Mouse (Mus musculus) gastrocnemius, adult 2 months (tissue): Measurements from ENCODE around the gene Galr2. TPM values are rescaled to one million over a fixed set of nuclear protein-coding genes. Genes with fewer than 3 reads are reported as not detected.

Source experiments
- DNase-seq: peaks from one replicate; pipeline ENCODE4 v3.0.0; 2022
- H3K27ac ChIP-seq: fragments of 200-600 bp; 2 replicates; pipeline ENCODE4 v1.8.1; 2022; ENCODE audit warnings: mild to moderate bottlenecking
- H3K4me3 ChIP-seq: fragments of 200-600 bp; 2 replicates; pipeline ENCODE4 v1.8.1; 2022; ENCODE audit warnings: mild to moderate bottlenecking, moderate library complexity
- CTCF ChIP-seq: fragments of 200-600 bp; IDR thresholded peaks from 2 replicates; pipeline ENCODE4 v1.8.1; 2022; ENCODE audit warnings: antibody characterized with exemption, mild to moderate bottlenecking, moderate library complexity
- intact Hi-C: fragments of 180-260 bp; cut with DNase I; formaldehyde crosslinking; loops from one replicate; pipeline ENCODE4 v1.15.1; 2025
- total RNA-seq, 2 experiments: library from RNA; stranded (reverse); gene quantifications; 2 replicates each; pipeline ENCODE4 v1.2.3; 2021

Gene Galr2
- total RNA-seq, 2 experiments from 2014 or later, result 0.33 TPM; not detected in 1

DNA sequence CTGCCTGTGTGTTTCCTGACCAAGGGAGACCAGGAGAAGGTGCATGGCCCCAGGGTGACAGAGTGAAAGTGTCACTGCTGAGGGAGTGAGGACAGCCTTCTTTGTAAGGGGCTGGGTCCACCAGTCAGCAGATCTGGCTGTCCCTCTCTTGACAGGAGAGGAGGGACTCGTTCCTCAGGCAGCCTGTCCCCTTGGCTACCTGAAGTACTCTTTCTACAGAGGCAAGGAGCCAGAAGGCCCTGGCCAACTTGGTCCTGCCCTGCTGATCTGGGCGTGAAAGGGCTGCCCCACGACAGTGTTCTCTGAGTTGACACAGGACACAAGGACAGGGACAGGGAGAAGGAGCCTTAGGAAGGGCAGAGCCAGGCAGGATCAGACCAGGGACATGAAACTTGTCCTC is 16.3 kb downstream of the Galr2 start:
- no peak for TF ChIP-seq CTCF
- peak overlapping the region; percentile 64 for H3K27ac ChIP-seq
- intact Hi-C loops, result no loop called here
- no peak overlapping the region for H3K4me3 ChIP-seq
- peak; percentile 49 for DNase-seq

DNA sequence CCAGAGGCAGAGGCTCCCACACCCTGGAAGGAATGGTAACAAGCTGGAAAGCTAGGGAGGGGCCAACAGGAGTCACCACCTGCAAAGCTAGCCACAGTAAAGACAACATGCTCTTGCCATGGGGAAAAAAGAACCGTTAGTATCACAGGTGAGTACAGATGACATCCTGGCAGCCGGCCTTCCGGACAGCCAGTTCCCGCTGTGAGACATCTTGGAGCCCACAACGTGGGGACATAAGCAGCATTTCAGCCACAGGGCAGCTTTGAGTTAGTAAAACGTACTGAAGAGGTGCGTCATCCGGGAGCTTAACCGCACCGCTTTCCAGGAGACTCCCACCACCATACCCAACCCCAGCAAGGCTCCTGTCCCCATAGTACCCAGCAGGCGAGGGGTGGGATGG is 17.5 kb downstream of the Galr2 start:
- peak; percentile 20 for DNase-seq
- no peak overlapping the region for H3K27ac ChIP-seq
- intact Hi-C loops, result no loop called here
- TF ChIP-seq CTCF, result no peak
- H3K4me3 ChIP-seq, result no peak overlapping the region

DNA sequence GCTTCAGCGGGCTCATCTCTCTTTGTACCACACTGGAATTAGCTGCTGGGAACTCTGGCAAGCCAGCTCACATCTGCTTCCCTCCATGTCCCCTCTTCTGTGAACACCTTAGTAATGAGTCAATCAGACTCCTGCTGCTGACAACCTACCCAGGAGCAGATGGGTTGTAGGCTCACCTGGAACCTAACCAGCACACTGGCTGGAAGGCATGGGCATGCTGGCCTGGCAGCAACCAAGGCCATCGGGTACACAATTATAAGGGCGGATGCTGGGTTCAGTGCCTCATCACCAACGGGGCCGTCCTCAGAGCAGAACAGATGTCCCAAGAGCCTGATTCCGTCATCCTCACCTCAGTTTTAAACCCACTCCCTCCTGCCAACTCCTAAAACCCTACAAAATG is 17.9 kb downstream of the Galr2 start:
- DNase-seq, result peak; percentile 10
- H3K27ac ChIP-seq, result no peak overlapping the region
- H3K4me3 ChIP-seq, result no peak overlapping the region
- intact Hi-C loops, result no loop called here
- TF ChIP-seq CTCF, result no peak

DNA sequence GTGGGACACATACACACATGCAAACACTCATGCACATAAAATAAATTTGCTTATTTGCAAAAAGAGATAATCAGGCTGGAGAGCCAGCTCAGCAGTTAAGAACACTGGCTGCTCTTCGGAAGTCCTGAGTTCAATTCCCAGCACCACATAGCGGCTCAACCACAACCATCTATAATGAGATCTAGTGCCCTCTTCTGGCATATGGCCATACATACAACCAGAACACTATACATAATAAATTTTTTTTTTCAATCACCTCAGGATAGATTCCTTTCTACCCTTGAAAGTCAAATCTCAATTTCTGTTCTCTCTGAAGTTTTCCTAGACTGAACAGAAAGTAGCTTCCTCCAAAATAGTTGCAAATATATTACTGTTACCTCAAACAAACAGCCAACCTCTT is 24.7 kb downstream of the Galr2 start:
- no peak for TF ChIP-seq CTCF
- peak overlapping the region; percentile 79 for H3K4me3 ChIP-seq
- no peak for DNase-seq
- intact Hi-C loops, result no loop called here
- peak overlapping the region; percentile 92; the same call in 1 of the 2 replicates for H3K27ac ChIP-seq

DNA sequence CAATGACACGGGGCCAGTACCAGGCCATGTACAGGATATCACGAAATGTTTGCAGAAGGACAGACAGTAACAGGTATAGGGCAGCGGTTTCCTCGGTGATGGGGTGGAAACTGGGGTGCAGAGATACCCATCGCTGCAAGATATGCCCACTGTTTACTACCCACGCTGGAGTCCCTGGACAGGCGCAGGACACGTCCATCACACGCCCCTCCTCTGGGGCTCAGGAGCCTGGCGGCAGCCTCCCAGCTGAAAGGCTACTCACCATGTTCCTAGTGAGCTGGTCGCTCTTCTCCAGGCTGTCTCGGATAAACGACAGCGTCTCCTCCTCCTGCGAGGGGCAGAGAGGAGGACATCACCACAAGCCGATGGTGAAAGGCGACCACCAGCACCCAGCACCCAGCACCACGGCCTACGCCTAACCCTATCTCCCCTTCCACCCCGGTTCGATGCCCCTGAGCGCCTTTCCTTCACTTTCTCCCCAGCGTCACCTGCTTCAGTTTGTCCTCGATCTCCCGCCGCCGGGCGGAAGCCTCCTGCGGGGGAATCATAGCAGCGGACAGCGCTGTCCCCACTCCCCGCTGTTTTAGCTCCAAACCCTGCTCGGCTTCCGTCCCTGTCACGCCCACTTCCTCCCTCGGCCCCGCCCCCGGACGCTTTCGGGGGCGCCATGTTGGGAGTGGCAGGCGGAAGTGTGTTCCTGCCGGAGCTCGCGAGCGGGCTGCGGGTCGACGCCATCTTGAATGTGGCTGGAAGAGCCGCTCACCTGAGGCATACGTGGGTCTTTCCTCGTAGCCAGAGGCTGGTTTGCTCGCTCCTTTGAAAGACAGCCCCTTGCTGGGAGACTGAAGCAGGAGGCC is 25.6 kb downstream of the Galr2 start:
- intact Hi-C loops, result no loop called here
- TF ChIP-seq CTCF, result no peak
- peak; percentile 96 for DNase-seq
- Histone ChIP-seq H3K27ac (peak overlapping the region; percentile 92), H3K4me3 (peak overlapping the region; percentile 79)

GRCm38 (mm10) chr11:116307019-116307725 is 26.4 kb downstream of the Galr2 start, which contains the start of gene Exoc7:
TSS of gene Exoc7 (minus strand) at chr11:116307233.
- Histone ChIP-seq H3K4me3 (peak within 1 kb of the TSS; percentile 79), H3K27ac (peak within 1 kb of the TSS; percentile 92)
- DNase-seq, result no peak
- TF ChIP-seq CTCF, result no peak
- intact Hi-C loops, result no loop called here

GRCm38 (mm10) chr11:116307762-116308531 is 27.2 kb downstream of the Galr2 start:
- intact Hi-C loops, result no loop called here
- Histone ChIP-seq H3K27ac (peak overlapping the region; percentile 92), H3K4me3 (no peak overlapping the region)
- peak; percentile 44 for DNase-seq
- no peak for TF ChIP-seq CTCF

DNA sequence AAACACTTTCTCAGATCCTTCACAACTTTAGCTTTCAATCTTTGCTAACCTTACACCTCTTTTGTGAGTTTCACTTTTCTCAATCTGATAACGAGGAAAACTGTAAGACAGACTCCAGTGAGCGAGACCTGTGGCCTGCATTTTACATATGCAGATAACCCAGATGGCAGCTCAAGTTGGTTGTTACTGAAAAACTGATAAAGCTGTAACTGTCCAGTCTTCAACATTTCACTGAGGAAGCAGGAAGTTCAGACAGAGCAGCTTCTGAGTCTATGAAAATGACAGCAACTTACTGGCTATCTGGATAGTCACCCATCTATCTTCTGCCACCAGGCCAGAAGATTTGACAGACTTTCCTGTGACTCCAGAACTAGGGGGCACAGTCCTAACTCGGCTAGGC is 28.9 kb downstream of the Galr2 start:
- Histone ChIP-seq H3K27ac (no peak overlapping the region), H3K4me3 (no peak overlapping the region)
- DNase-seq, result no peak
- intact Hi-C loops, result no loop called here
- TF ChIP-seq CTCF, result no peak

DNA sequence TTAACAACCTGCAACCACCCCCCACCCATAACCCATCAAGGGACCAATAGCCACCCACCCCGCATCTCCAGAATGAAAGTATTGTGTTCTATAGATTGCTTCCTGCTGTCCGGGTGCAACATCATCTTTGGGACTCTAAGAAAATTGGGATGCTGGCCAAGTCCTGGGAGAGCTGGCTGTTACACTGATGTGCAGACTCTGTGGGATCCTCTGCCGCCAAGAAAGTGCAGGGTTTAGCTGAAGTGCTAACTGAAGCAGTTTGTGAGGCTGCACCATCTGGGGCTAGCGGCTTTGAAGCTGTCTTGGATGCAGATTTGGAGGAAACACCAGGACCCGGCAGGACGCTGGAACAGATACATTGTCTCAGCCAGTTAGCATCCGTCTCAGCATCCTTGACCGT is 30.4 kb downstream of the Galr2 start:
- DNase-seq, result no peak
- H3K27ac ChIP-seq, result no peak overlapping the region
- TF ChIP-seq CTCF, result no peak
- no peak overlapping the region for H3K4me3 ChIP-seq
- intact Hi-C loops, result no loop called here

GRCm38 (mm10) chr11:116312359-116312758 is 31.6 kb downstream of the Galr2 start:
- intact Hi-C loops, result no loop called here
- TF ChIP-seq CTCF, result no peak

GRCm38 (mm10) chr11:116318719-116319659 is 38.2 kb downstream of the Galr2 start:
- peak; percentile 92 for DNase-seq
- Histone ChIP-seq H3K27ac (peak overlapping the region; percentile 76), H3K4me3 (peak overlapping the region; percentile 69)
- peak; percentile 99; the same call in 1 of the 2 replicates for TF ChIP-seq CTCF
- intact Hi-C loops, result loop anchor here (1.0 to 2.0 kb wide), 3 partner anchors 16 to 145 kb away; partner anchors contain the start of gene Foxj1

More at GRCm38 (mm10) chr11:116312359-116312758, 31.6 kb downstream of the Galr2 start:
- Histone ChIP-seq H3K4me3 (no peak overlapping the region), H3K27ac (no peak overlapping the region)
- no peak for DNase-seq
